Mouse (Mus musculus) liver, embryonic 13.5 days (tissue): Measurements from ENCODE around the gene Rab42. TPM values are rescaled to one million over a fixed set of nuclear protein-coding genes. Genes with fewer than 3 reads are reported as not detected.
A peak's percentile ranks its signal among the peaks of the same experiment; 100 is the strongest.
"Not testable (repeated sequence)": the region's sequence is repeated elsewhere in the genome, so short reads cannot be mapped to it uniquely, and the experiment has no call there.

Experiments used
- ATAC-seq: fragments of 200-750 bp; cut with Nextera tagmentation; 2 replicates; pipeline ENCODE4 v1.8.0; 2017; ENCODE audit warnings: low read depth, mild to moderate bottlenecking, moderate number of reproducible peaks, moderate library complexity
- DNase-seq: peaks from one replicate; pipeline ENCODE4 v3.0.0; 2022
- H3K27ac ChIP-seq: fragments of 300-500 bp; sonication (generic); 2 replicates; pipeline ENCODE4 v1.5.1; 2015; ENCODE audit warnings: moderate library complexity, mild to moderate bottlenecking, inconsistent platforms
- H3K27me3 ChIP-seq: fragments of 300-500 bp; sonication (generic); 2 replicates; pipeline ENCODE4 v1.6.1; 2015; ENCODE audit warnings: mild to moderate bottlenecking, inconsistent platforms
- H3K36me3 ChIP-seq: fragments of 300-500 bp; sonication (generic); 2 replicates; pipeline ENCODE4 v1.6.1; 2015; ENCODE audit warnings: mild to moderate bottlenecking, inconsistent platforms
- H3K4me1 ChIP-seq: fragments of 300-500 bp; sonication (generic); replicated peaks from 2 replicates; pipeline ENCODE4 v1.6.1; 2015; ENCODE audit warnings: inconsistent platforms
- H3K4me2 ChIP-seq: fragments of 300-500 bp; sonication (generic); 2 replicates; pipeline ENCODE4 v1.6.1; 2015; ENCODE audit warnings: inconsistent platforms, mild to moderate bottlenecking, moderate library complexity
- H3K4me3 ChIP-seq: fragments of 300-500 bp; sonication (generic); replicated peaks from 2 replicates; pipeline ENCODE4 v1.5.1; 2015; ENCODE audit warnings: mild to moderate bottlenecking, inconsistent platforms
- H3K9ac ChIP-seq: fragments of 300-500 bp; sonication (generic); 2 replicates; pipeline ENCODE4 v1.6.1; 2015; ENCODE audit warnings: mild to moderate bottlenecking, inconsistent platforms
- H3K9me3 ChIP-seq: fragments of 300-500 bp; sonication (generic); replicated peaks from 2 replicates; pipeline ENCODE4 v1.6.1; 2016; ENCODE audit warnings: inconsistent platforms
- WGBS: fragments of 180-500 bp; shearing (Covaris S2); methylation state at CpG from one replicate; pipeline ENCODE4 v1.1.7; 2015; ENCODE audit not compliant: insufficient replicate concordance; 5-methylcytosine and 5-hydroxymethylcytosine counted together
- polyA plus RNA-seq: library from polyadenylated mRNA; unstranded; fragments of >200 nt; fragmentation: Nextera tagmentation; extraction: Ambion mirVana; gene quantifications from 2 replicates; pipeline ENCODE4 v1.2.1, GENCODE M21; 2015

Gene Rab42
- polyA plus RNA-seq, 1 experiment from 2014 or later: 0.44 TPM

DNA sequence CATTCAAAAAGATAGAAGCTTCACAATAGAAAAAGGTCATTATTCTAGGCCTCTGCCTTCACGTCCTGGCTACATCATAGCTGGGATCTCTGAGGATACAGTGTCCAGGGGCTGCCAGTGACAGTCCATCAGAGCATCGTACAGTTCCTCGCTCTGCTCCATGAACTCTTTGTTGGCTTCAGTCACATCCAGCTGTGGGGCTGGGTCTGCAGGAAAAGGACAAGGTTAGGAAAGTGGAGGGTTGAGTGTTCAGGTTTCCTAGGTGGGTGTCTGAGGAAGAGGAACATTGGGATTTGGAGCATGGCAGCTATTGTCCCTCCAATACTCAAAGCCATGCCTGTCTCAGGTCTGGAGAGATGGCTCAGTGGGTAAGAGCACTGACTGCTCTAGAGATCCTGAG, 8.6 kb upstream of the Rab42 start:
- H3K36me3 ChIP-seq: peaks cover 56% of the 10 kb centered on the region
- H3K4me1 ChIP-seq: peaks cover 24% of the 10 kb centered on the region
- no peaks in the 10 kb centered on the region for H3K9me3 ChIP-seq
- H3K27me3 ChIP-seq: no peaks in the 10 kb centered on the region
- ATAC-seq: 0 out of 2 replicates have a peak, but pooled peaks have one; percentile 14
- peak overlapping the region; percentile 70 for H3K27ac ChIP-seq
- 23% methylated on average over 3 of the region's 3 CpGs for WGBS
- no peak for DNase-seq
- H3K4me3 ChIP-seq: no peak overlapping the region
- no peak overlapping the region for H3K9ac ChIP-seq
- no peak overlapping the region for H3K4me2 ChIP-seq

DNA sequence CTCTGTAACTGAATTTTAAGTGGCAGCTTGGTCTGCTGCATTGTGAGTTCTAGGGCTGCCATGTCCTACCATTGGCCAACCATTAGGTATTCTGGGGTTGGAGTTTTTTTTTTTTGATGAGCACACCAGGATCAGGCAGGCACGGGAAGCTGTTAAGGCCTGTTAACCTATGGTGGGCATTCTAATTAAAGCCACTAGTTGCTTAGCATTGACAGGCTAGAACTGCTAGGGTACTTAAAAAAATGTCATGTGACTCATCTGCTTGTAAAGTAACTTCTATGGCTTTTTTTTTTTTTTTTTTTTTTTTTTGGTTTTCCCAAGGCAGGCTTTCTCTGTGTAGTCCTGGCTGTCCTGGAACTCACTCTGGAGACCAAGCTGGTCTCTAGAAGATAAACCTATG, 8.0 kb upstream of the Rab42 start:
- Histone ChIP-seq H3K27ac (peak overlapping the region; percentile 96), H3K36me3 (peaks cover 50% of the 10 kb centered on the region), H3K4me3 (no peak overlapping the region), H3K9me3 (no peaks in the 10 kb centered on the region), H3K4me1 (peaks cover 24% of the 10 kb centered on the region), H3K4me2 (no peak overlapping the region), H3K9ac (no peak overlapping the region), H3K27me3 (no peaks in the 10 kb centered on the region)
- no peak for ATAC-seq
- DNase-seq: no peak
- WGBS: 33% methylated on average over 1 of the region's 1 CpGs

DNA sequence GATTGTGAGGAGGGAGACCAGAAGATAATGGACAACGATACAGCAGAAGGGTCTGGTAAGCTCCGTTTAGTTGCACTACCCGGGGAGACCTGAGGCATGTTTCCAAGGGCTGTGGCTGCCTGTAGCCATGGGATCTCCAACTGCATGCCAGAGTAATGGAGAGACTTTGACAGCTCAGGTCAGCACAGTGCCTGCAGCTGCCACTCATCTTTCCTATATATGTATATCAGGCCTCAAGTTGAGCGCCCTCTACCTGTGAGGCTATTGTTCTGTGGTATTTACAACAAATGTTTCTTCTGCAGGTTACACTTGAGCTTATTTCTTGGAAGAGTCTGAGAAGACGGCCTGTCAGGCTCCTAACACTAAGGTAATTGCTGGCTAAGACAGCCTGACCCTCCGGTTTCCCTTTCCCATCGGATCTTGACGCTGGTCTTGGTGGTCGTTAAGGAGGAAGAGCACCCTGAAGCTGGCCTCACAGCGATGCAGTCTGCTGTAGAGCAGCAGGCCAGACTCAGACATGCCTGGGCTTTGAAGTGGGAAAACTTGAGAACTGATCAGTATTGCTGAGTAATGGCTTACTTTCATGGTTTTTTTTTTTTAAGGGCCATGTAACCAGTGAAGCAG, 6.8 kb upstream of the Rab42 start:
- 14% methylated on average over 10 of the region's 10 CpGs for WGBS
- Histone ChIP-seq H3K9me3 (no peaks in the 10 kb centered on the region), H3K36me3 (peaks cover 50% of the 10 kb centered on the region), H3K4me2 (peak overlapping the region; percentile 84), H3K27ac (peak overlapping the region; percentile 96), H3K27me3 (no peaks in the 10 kb centered on the region), H3K4me3 (peak overlapping the region; percentile 83), H3K4me1 (peaks cover 34% of the 10 kb centered on the region), H3K9ac (peak overlapping the region; percentile 92)
- ATAC-seq (peak; percentile 33; the same call in 1 of the 2 replicates), DNase-seq (peak; percentile 49)

DNA sequence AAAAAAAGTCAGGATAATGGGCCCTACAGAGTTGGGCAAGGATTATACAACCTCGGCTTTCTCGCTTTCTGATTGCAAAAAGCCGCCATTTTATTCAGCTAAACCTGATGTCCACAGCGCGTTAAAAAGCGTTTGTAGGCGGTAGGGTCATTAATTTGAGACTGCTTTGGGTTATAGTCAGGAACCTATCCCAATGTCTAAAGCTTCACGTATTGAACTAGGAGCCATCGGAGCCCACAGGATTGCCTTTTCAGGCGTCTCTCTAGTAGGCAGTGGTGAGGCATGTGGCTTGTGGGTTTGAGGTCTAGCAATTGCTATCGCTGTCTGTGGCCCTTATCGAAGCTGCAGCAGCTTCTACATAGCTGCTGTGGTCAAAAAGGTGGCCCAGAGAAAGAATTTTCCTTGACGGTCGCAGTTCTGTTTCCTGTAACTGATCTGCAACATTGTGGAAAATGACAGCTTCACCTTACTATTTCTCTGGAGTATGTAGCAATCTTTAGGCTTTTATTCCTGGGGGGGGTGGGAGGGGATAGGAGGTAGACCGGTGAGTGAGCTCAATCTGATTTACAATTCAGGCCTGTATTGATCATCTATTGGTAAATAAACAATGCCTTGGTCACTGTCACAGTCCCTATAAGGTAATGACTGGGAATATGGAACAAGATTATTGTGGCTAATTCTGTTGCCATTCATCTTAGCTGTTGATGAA, 6.1 kb upstream of the Rab42 start:
- H3K4me2 ChIP-seq: peak overlapping the region; percentile 84
- under 1% methylated on average over 15 of the region's 15 CpGs for WGBS
- no peaks in the 10 kb centered on the region for H3K27me3 ChIP-seq
- H3K27ac ChIP-seq: peak overlapping the region; percentile 96
- ATAC-seq: no peak
- no peaks in the 10 kb centered on the region for H3K9me3 ChIP-seq
- peak overlapping the region; percentile 92 for H3K9ac ChIP-seq
- peaks cover 36% of the 10 kb centered on the region for H3K4me1 ChIP-seq
- H3K4me3 ChIP-seq: peak overlapping the region; percentile 83
- H3K36me3 ChIP-seq: peaks cover 48% of the 10 kb centered on the region
- DNase-seq: peak; percentile 45

DNA sequence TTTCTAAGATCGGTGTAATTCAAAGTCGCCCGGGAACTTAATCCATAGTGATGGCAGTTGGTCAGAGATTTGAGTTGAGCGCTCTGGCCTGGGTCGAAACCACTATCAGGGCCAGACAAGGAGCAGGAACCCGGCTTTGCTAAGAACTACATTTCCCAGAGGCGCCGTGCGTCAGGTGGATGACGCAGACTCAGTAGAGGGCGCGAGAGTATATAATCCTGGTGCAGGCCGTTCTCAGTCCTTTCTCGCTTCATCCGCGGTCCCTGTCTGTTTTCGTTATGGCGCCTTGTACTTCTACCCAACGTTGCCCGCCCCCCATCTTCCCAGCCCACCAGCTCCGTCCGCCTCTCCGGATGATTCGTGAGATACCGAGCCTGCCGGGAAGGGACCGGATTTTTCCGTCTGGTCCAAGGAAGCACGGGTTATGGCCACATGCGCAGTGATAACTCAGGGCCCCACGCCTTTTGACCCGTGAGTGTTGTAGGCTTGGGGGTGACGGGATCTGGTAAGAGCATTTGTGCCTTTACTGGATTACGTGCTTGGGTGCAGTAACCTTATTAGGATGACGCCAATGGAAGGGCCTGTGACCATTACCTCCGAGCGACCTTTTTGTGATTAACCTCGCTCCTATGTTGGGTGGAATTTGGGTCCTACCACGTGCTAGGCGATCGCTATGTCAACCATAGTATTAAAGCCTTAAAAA, 5.4 kb upstream of the Rab42 start:
- Histone ChIP-seq H3K27ac (peak overlapping the region; percentile 96), H3K4me2 (peak overlapping the region; percentile 84), H3K4me1 (peaks cover 36% of the 10 kb centered on the region), H3K9ac (peak overlapping the region; percentile 92), H3K27me3 (no peaks in the 10 kb centered on the region), H3K9me3 (no peaks in the 10 kb centered on the region), H3K4me3 (peak overlapping the region; percentile 83), H3K36me3 (peaks cover 41% of the 10 kb centered on the region)
- peak; percentile 85 for ATAC-seq
- peak; percentile 79 for DNase-seq
- under 1% methylated on average over 41 of the region's 41 CpGs for WGBS

DNA sequence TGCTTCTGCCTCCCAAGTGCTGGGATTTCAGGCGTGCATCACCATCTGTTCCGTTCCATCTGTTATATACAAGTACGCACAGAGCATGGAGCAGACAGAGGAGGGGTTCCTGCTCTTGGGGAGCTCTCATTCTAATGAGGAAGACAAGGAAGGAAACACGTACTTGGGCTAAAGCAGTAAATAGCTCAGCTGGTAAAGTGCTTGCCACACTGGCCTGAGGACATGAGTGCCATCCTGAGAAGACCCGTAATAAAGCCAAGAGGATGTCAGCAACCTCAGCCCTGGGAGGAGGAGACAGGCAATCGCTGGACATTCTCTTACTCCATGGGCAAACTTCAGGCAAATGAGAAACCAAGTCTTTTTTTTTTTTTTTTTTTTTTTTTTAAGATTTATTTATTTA, 2.8 kb upstream of the Rab42 start:
- Histone ChIP-seq H3K4me1 (peaks cover 48% of the 10 kb centered on the region), H3K27me3 (no peaks in the 10 kb centered on the region), H3K9me3 (no peaks in the 10 kb centered on the region), H3K4me3 (no peak overlapping the region), H3K4me2 (no peak overlapping the region), H3K36me3 (peaks cover 19% of the 10 kb centered on the region), H3K9ac (no peak overlapping the region), H3K27ac (no peak overlapping the region)
- DNase-seq (no peak), ATAC-seq (no peak)
- 61% methylated on average over 6 of the region's 6 CpGs for WGBS

DNA sequence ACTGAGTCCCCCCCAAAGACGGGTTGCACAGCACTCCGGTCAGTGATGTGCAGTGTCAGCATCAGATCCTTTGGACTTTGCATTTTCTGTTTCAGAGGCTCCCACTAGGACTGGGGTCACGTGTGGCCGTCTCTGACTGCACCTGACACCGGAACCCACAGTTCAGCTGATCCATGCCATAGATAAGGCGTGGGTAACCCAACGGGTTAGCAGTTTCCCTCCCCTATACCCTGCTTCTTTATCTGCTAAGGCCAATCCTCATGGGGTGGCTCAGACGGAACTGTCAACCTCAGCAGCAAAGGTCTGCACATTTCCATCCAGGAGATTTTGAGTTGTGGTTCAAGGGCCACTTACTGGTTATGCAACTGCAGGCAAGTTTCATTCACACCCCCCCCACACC, 2.1 kb upstream of the Rab42 start:
- Histone ChIP-seq H3K27me3 (no peaks in the 10 kb centered on the region), H3K4me2 (no peak overlapping the region), H3K36me3 (peaks cover 12% of the 10 kb centered on the region), H3K9ac (no peak overlapping the region), H3K27ac (0 out of 2 replicates have a peak overlapping the region, but pooled peaks have one; percentile 1), H3K4me3 (no peak overlapping the region), H3K9me3 (no peaks in the 10 kb centered on the region), H3K4me1 (peaks cover 43% of the 10 kb centered on the region)
- no peak for ATAC-seq
- WGBS: 28% methylated on average over 8 of the region's 8 CpGs
- no peak for DNase-seq

DNA sequence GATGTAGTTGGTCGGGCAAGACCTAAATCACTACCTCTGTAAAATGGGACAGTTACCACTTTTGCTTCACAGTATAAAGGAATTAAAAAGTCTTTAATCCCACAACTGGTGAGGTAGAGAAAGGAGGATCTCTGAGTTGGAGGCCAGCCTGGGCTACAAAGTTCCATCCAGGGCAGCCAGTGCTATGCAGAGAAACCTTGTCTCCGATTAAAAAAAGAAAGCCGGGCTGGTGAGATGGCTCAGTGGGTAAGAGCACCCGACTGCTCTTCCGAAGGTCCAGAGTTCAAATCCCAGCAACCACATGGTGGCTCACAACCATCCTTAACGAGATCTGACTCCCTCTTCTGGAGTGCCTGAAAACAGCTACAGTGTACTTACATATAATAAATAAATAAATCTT, 299 bp upstream of the Rab42 start:
- ATAC-seq, H3K27me3 ChIP-seq, DNase-seq, H3K27ac ChIP-seq, H3K36me3 ChIP-seq, H3K9me3 ChIP-seq: not testable (repeated sequence)
- peaks cover 36% of the 10 kb centered on the region for H3K4me1 ChIP-seq
- H3K4me2 ChIP-seq: peak overlapping the region; percentile 86
- peak overlapping the region; percentile 74 for H3K9ac ChIP-seq
- H3K4me3 ChIP-seq: peak overlapping the region; percentile 64
- 32% methylated on average over 6 of the region's 6 CpGs for WGBS

DNA sequence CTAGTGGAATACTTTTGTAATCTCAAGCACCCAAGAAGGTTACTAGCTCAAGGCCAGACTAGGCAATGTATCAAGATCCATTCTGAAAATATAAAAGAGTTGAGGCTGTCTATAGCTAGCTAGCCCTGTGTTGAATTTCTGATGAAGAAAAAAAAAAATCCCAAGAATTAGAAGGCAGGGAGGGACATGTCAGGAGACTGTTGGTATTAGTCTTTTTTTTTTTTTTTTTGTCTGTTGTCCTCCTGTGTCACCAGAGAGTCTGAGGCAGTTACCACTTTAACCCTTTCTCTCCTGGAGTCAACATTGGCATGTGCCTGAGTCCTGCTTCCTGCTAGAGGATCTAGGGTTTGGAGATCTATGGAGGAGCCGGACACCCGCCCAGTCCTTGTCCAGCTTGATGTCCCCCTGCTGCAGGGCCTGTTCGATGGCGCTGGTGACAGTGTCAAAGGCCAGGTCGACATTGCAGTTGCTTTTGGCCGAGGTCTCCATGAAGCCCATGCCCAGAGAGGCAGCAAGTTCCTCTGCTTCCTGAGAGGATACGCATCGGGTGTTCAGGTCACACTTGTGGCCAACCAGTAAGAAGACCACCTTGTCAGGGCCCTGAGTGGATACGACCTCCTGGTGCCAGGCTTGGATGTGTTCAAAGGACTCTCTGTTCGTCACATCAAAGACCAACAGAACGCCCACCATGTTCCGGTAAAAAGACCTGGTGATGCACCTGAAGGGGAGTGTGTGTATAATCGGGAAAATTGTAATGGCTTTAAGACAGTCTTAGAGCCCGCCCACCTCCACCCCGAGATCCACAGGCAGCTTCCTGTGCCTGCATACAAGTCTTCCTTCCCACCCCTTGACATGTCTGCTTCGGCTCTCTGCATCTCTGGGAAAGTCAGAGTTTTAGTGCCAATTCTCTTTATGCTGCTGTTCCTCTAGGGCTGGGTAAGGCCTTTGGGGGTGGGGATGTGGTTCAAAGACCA, 933 bp downstream of the Rab42 start:
- 55% methylated on average over 16 of the region's 16 CpGs for WGBS
- H3K4me3 ChIP-seq: peak overlapping the region; percentile 64
- peak overlapping the region; percentile 74 for H3K9ac ChIP-seq
- no peaks in the 10 kb centered on the region for H3K27me3 ChIP-seq
- DNase-seq: no peak
- no peaks in the 10 kb centered on the region for H3K9me3 ChIP-seq
- peak overlapping the region; percentile 86 for H3K4me2 ChIP-seq
- peak overlapping the region; percentile 69 for H3K27ac ChIP-seq
- H3K4me1 ChIP-seq: peaks cover 33% of the 10 kb centered on the region
- H3K36me3 ChIP-seq: no peaks in the 10 kb centered on the region
- ATAC-seq: no peak

DNA sequence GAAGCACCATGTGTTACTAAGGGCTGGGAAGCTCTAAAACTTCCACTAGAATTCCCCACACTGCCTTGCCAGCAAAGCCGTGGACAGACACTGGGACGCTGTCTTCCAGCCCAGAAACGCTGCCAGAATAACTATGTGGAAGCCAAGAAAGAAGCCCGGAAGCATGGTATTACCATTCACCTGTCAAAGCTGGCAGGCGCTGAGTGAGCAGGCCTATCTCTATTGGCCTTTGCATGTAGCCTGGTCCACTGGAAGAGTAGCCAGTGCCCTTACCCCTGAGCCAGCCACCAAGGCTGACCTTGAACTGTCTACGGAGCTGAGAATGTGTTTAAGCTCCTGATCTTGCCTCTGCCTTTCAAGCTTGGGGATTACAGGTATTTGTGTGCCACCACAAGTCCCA, 1.7 kb downstream of the Rab42 start:
- no peak overlapping the region for H3K9ac ChIP-seq
- peaks cover 33% of the 10 kb centered on the region for H3K4me1 ChIP-seq
- H3K9me3 ChIP-seq: no peaks in the 10 kb centered on the region
- H3K4me3 ChIP-seq: no peak overlapping the region
- no peaks in the 10 kb centered on the region for H3K36me3 ChIP-seq
- DNase-seq (no peak), ATAC-seq (no peak)
- 83% methylated on average over 6 of the region's 6 CpGs for WGBS
- no peak overlapping the region for H3K4me2 ChIP-seq
- no peaks in the 10 kb centered on the region for H3K27me3 ChIP-seq
- H3K27ac ChIP-seq: 0 out of 2 replicates have a peak overlapping the region, but pooled peaks have one; percentile 2
